Mouse (Mus musculus): ENCODE results near the gene Lrrc20.
"Not testable (repeated sequence)": the region's sequence is repeated elsewhere in the genome, so short reads cannot be mapped to it uniquely, and the experiment has no call there.

The Lrrc20 gene

GRCm38 (mm10) chr10:61475594-61476439, at the start of gene Lrrc20:
Lrrc20 (plus strand) TSS chr10:61475801.
- peak; percentile 85 to 89 for DNase-seq (ENCODE audit: low spot score in 2 of 2)

GRCm38 (mm10) chr10:61426251-61426757, 49.3 kb upstream of the Lrrc20 start:
- no peak for DNase-seq (ENCODE audit: low spot score in 2 of 2)

GRCm38 (mm10) chr10:61427951-61428350, 47.6 kb upstream of the Lrrc20 start:
- DNase-seq (ENCODE audit: low spot score in 2 of 2), result no peak

- no peak for DNase-seq (ENCODE audit: low spot score in 2 of 2)
Measured at GRCm38 (mm10) chr10:61428416-61428815, 47.2 kb upstream of the Lrrc20 start.

GRCm38 (mm10) chr10:61429043-61429442, 46.6 kb upstream of the Lrrc20 start:
- no peak for DNase-seq (ENCODE audit: low spot score in 2 of 2)

- DNase-seq (ENCODE audit: low spot score in 2 of 2), result peak; percentile 23 to 56
Measured at GRCm38 (mm10) chr10:61431375-61431774, 44.2 kb upstream of the Lrrc20 start.

- DNase-seq (ENCODE audit: low spot score in 2 of 2), result no peak
Measured at GRCm38 (mm10) chr10:61440202-61440800, 35.3 kb upstream of the Lrrc20 start.

- DNase-seq (ENCODE audit: low spot score in 2 of 2), result no peak
Measured at GRCm38 (mm10) chr10:61443456-61443855, 32.1 kb upstream of the Lrrc20 start.

GRCm38 (mm10) chr10:61443876-61444275, 31.7 kb upstream of the Lrrc20 start:
- DNase-seq (ENCODE audit: low spot score in 2 of 2), result no peak

GRCm38 (mm10) chr10:61445016-61445415, 30.6 kb upstream of the Lrrc20 start:
- DNase-seq (ENCODE audit: low spot score in 2 of 2), result no peak

GRCm38 (mm10) chr10:61447581-61448353, 27.8 kb upstream of the Lrrc20 start:
- no peak for DNase-seq (ENCODE audit: low spot score in 2 of 2)

GRCm38 (mm10) chr10:61448834-61449233, 26.8 kb upstream of the Lrrc20 start:
- no peak for DNase-seq (ENCODE audit: low spot score in 2 of 2)

- no peak for DNase-seq (ENCODE audit: low spot score in 2 of 2)
Measured at GRCm38 (mm10) chr10:61451463-61451930, 24.1 kb upstream of the Lrrc20 start.

- DNase-seq (ENCODE audit: low spot score in 2 of 2), result peak; percentile 20 to 27
Measured at GRCm38 (mm10) chr10:61451931-61452617, 23.5 kb upstream of the Lrrc20 start.

GRCm38 (mm10) chr10:61452645-61453044, 23.0 kb upstream of the Lrrc20 start, which contains the start of gene Eif4ebp2:
Eif4ebp2 (minus strand) TSS chr10:61452661.
- peak; percentile 89 to 96 for DNase-seq (ENCODE audit: low spot score in 2 of 2)

- DNase-seq (ENCODE audit: low spot score in 2 of 2), result not testable (repeated sequence)
Measured at GRCm38 (mm10) chr10:61453171-61453570, 22.4 kb upstream of the Lrrc20 start.

GRCm38 (mm10) chr10:61457182-61457581, 18.4 kb upstream of the Lrrc20 start:
- no peak for DNase-seq (ENCODE audit: low spot score in 2 of 2)

- DNase-seq (ENCODE audit: low spot score in 2 of 2), result no peak
Measured at GRCm38 (mm10) chr10:61465009-61465408, 10.6 kb upstream of the Lrrc20 start.

- DNase-seq (ENCODE audit: low spot score in 2 of 2), result no peak
Measured at GRCm38 (mm10) chr10:61466242-61466641, 9.4 kb upstream of the Lrrc20 start.

GRCm38 (mm10) chr10:61466873-61467272, 8.7 kb upstream of the Lrrc20 start:
- DNase-seq (ENCODE audit: low spot score in 2 of 2), result no peak

- DNase-seq (ENCODE audit: low spot score in 2 of 2), result no peak
Measured at GRCm38 (mm10) chr10:61468900-61469299, 6.7 kb upstream of the Lrrc20 start.

Measured in frontal cortex, postnatal 25 days (tissue).